Mouse (Mus musculus): ENCODE results near the gene St6gal1.

GRCm38 (mm10) chr16:23175956-23176355 lies 48.6 kb upstream of the St6gal1 start:
- TF ChIP-seq CTCF (IDR thresholded peaks at IDR 0.05; ENCODE audit: low read depth, low read length) (no peak), POLR2A (IDR thresholded peaks at IDR 0.05; ENCODE audit: borderline replicate concordance, low read depth, low read length) (no peak)

All from bone marrow macrophage, adult 2 months (primary cell).